Mouse (Mus musculus) small intestine, adult 2 months (tissue): Measurements from ENCODE around the gene Tmem56. TPM values are rescaled to one million over a fixed set of nuclear protein-coding genes. Genes with fewer than 3 reads are reported as not detected.

Source experiments
- H3K27ac ChIP-seq: fragments of 200-500 bp; 2 replicates; pipeline ENCODE4 v1.5.1; 2012; ENCODE audit warnings: low read depth, low read length, control low read depth, inconsistent platforms; ENCODE audit not compliant: insufficient read depth
- H3K27me3 ChIP-seq: fragments of 200-500 bp; 2 replicates; pipeline ENCODE4 v1.6.1; 2012; ENCODE audit warnings: mild to moderate bottlenecking, moderate library complexity, low read length, inconsistent platforms; ENCODE audit not compliant: control insufficient read depth, insufficient read depth
- H3K36me3 ChIP-seq: fragments of 200-500 bp; 2 replicates; pipeline ENCODE4 v1.6.1; 2012; ENCODE audit warnings: mild to moderate bottlenecking, low read length, control low read depth, inconsistent platforms; ENCODE audit not compliant: control insufficient read depth, insufficient read depth
- H3K4me1 ChIP-seq: fragments of 200-500 bp; 2 replicates; pipeline ENCODE4 v1.6.1; 2012; ENCODE audit warnings: low read length, inconsistent platforms, mixed read lengths; ENCODE audit not compliant: control insufficient read depth, insufficient read depth, insufficient read length
- H3K4me3 ChIP-seq: fragments of 200-500 bp; 2 replicates; pipeline ENCODE4 v1.5.1; 2012; ENCODE audit warnings: low read depth, mild to moderate bottlenecking, control low read depth, inconsistent platforms, low read length, moderate library complexity
- CTCF ChIP-seq: fragments of 200-500 bp; IDR thresholded peaks from 2 replicates; pipeline ENCODE4 v1.5.1; 2012; ENCODE audit warnings: low read depth, mild to moderate bottlenecking, control low read depth, inconsistent platforms, low read length, moderate library complexity, mixed read lengths; ENCODE audit not compliant: insufficient replicate concordance, insufficient read length; ENCODE audit errors: extremely low read depth
- POLR2A ChIP-seq: fragments of 200-500 bp; IDR thresholded peaks from 2 replicates; pipeline ENCODE4 v1.6.1; 2012; ENCODE audit warnings: low read depth, mild to moderate bottlenecking, control low read depth, inconsistent platforms, low read length, moderate library complexity
- WGBS: fragments of 180-500 bp; shearing (Covaris S2); methylation state at CpG from one replicate; pipeline ENCODE4 v1.1.7; 2018; 5-methylcytosine and 5-hydroxymethylcytosine counted together
- polyA plus RNA-seq: library from polyadenylated mRNA; depleted of rRNA; stranded (reverse); fragments of >200 nt; gene quantifications from 2 replicates; pipeline ENCODE4 v1.2.3, GENCODE M21; 2012

Gene Tmem56
- polyA plus RNA-seq, 1 experiment = 0.75 TPM

DNA sequence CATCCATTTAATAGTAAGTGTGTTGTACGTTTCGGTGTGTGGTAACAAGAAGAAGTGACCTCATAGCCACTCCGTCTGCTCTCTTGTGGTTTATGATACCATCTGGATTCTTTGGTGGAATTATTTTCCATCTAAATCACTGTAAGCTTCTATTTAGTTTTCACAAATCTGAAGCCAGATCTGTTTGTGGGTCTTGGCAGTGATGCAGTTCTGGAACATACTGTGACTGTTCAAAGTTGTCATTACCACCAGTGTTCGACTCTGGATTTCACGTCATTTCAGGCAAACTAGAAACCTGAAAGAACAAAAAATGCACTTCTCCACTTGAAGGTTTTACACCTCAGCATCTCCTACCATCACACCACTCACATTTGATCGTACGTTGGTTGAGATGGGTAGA, 32.6 kb upstream of the Tmem56 start:
- no peak for TF ChIP-seq POLR2A
- no peak for TF ChIP-seq CTCF
- Histone ChIP-seq H3K27ac (no peak overlapping the region), H3K4me3 (no peak overlapping the region), H3K4me1 (no peaks in the 10 kb centered on the region), H3K27me3 (no peaks in the 10 kb centered on the region), H3K36me3 (peaks cover 3% of the 10 kb centered on the region)
- WGBS = 95% methylated on average over 7 of the region's 7 CpGs

DNA sequence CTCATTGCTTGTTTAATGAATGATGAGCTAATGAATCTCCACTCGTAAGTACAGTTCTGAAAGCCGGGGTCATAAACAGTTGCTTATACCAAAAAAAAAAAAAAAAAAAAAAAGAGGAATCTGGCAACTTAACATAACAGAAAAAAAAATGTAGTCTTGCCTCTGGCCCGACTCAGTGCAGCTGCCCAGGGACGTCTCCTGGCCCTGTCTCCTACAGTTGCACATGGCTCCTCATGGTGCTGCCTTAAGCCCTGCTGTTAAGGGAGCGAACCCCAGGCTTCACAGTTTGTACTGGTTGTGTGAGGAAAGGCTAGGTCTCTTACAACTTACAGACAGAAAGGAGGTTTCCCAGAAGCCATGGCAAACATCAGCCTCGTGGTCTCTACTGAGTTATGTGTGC, 31.3 kb upstream of the Tmem56 start:
- Histone ChIP-seq H3K4me1 (no peaks in the 10 kb centered on the region), H3K27ac (no peak overlapping the region), H3K4me3 (no peak overlapping the region), H3K36me3 (no peaks in the 10 kb centered on the region), H3K27me3 (no peaks in the 10 kb centered on the region)
- TF ChIP-seq CTCF = no peak
- TF ChIP-seq POLR2A = no peak
- 82% methylated on average over 6 of the region's 6 CpGs for WGBS

DNA sequence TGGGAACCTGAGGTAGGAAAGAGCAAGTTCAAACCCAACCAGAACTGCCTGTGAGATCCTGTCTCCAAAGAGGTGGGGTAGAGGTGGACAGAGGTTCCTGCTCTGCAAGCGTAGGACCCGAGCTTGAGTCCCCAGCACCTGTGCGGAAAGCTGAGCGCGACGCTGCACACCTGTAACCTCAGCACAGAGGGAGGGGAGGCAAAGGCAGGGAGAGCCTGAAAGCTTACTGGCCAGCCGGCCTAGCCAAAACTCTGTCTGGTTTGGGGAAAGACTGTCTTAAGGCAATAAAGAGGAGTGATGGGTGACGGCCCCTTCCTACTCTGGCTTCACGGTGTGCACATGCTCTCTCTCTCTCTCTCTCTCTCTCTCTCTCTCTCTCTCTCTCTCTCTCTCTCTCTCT, 30.1 kb upstream of the Tmem56 start:
- H3K36me3 ChIP-seq = no peaks in the 10 kb centered on the region
- no peak overlapping the region for H3K4me3 ChIP-seq
- H3K27ac ChIP-seq = no peak overlapping the region
- 86% methylated on average over 9 of the region's 9 CpGs for WGBS
- H3K4me1 ChIP-seq = no peaks in the 10 kb centered on the region
- H3K27me3 ChIP-seq = no peaks in the 10 kb centered on the region
- TF ChIP-seq CTCF (no peak), POLR2A (no peak)

DNA sequence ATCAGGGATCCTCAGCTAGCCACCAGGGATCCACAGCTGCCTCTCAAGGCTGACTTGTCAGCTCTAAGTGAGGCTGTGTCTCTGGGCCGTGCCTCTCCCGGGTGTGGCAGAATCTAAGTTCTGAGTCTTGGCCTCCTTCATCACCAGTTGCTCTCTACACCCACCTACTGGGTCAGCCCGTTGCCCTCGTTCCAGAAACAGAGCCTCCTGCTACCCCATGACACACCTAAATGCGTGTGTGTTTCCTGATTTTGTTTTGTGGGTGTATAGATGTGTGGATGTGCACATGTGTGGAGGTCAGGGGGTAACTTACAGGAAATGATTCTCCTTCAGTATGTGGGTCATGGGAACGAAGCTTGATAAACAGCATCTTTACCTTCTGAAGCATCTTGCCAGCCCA, 29.5 kb upstream of the Tmem56 start:
- H3K27me3 ChIP-seq = no peaks in the 10 kb centered on the region
- no peak overlapping the region for H3K4me3 ChIP-seq
- no peaks in the 10 kb centered on the region for H3K36me3 ChIP-seq
- H3K27ac ChIP-seq = no peak overlapping the region
- H3K4me1 ChIP-seq = no peaks in the 10 kb centered on the region
- no peak for TF ChIP-seq CTCF
- TF ChIP-seq POLR2A = no peak
- WGBS = 73% methylated on average over 6 of the region's 6 CpGs

GRCm38 (mm10) chr3:121309896-121310714, 27.2 kb upstream of the Tmem56 start:
- Histone ChIP-seq H3K27me3 (no peaks in the 10 kb centered on the region), H3K4me3 (no peak overlapping the region), H3K4me1 (no peaks in the 10 kb centered on the region), H3K36me3 (peaks cover 1% of the 10 kb centered on the region; the same call in 1 of the 2 replicates), H3K27ac (no peak overlapping the region)
- WGBS = 78% methylated on average over 16 of the region's 16 CpGs
- TF ChIP-seq CTCF = no peak
- TF ChIP-seq POLR2A = no peak

DNA sequence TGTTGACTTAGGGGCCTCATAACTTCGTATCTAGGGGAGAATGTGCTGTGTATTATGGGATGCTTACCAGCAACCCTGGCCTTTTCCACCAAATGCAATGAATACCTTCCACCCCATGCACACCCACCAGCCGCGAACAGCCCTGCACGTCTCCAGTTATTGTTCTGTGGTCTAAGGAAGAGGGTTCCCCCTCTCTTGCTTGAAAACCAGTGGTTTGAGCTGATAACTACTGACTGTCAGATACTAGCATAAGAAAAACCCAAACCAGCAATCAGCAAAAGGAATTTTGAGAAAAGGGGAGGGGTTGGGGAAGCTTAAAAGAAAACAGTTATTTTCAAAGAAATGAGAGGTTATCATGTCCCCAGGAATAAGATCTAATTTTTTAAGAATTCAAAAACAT, 26.5 kb upstream of the Tmem56 start:
- no peak for TF ChIP-seq POLR2A
- TF ChIP-seq CTCF = no peak
- no peak overlapping the region for H3K4me3 ChIP-seq
- H3K4me1 ChIP-seq = no peaks in the 10 kb centered on the region
- peaks cover 1% of the 10 kb centered on the region; the same call in 1 of the 2 replicates for H3K36me3 ChIP-seq
- H3K27me3 ChIP-seq = no peaks in the 10 kb centered on the region
- H3K27ac ChIP-seq = no peak overlapping the region
- 88% methylated on average over 4 of the region's 4 CpGs for WGBS

DNA sequence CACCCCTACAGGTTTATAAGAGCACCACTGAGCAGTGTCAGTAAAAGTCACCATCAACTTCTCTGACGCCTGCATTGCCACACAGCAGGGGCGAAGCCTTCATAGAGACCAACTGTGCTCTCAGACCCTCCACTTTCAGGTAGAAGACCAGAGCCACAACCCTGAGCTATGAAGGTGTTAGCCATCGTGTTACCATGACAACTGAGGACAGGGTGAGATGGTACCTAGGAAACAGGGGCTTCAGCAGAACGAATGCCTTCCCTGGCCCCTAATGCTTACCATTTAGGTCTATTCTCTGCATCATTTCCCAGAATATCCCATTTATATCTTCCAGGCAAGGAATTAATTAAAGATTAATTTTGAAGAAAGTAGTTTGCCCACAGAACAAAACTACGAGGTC, 26.0 kb upstream of the Tmem56 start:
- no peak overlapping the region for H3K27ac ChIP-seq
- H3K4me1 ChIP-seq = no peaks in the 10 kb centered on the region
- WGBS = 88% methylated on average over 5 of the region's 5 CpGs
- TF ChIP-seq POLR2A = no peak
- no peak for TF ChIP-seq CTCF
- H3K4me3 ChIP-seq = no peak overlapping the region
- peaks cover 1% of the 10 kb centered on the region; the same call in 1 of the 2 replicates for H3K36me3 ChIP-seq
- H3K27me3 ChIP-seq = no peaks in the 10 kb centered on the region
